Mouse (Mus musculus): Measurements from ENCODE around the gene Vipr1. TPM values are rescaled to one million over a fixed set of nuclear protein-coding genes. Genes with fewer than 3 reads are reported as not detected.

Gene Vipr1
- total RNA-seq, 2 experiments from 2014 or later: 2.5 to 2.6 TPM

DNA sequence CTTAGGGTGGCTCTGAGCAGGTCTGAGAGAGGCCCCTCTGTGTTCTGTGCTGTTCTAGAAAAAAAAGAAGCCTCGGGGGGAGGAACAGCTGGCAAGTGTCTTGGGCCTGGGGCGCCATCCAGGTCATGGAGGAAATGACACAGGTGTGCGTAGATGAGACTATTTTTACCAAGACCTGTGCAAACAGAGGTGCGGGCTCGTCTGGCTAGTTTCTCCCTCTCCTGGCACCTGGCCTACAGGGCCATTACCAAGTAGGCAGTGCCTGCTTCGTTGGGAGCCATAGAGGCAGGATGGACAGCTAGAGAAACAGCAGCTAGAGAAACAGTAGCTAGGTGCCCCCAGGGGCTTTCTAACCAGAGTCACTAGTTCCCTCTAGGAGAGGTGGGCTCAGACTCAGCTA is 9.2 kb upstream of the Vipr1 start:
- DNase-seq: no peak

DNA sequence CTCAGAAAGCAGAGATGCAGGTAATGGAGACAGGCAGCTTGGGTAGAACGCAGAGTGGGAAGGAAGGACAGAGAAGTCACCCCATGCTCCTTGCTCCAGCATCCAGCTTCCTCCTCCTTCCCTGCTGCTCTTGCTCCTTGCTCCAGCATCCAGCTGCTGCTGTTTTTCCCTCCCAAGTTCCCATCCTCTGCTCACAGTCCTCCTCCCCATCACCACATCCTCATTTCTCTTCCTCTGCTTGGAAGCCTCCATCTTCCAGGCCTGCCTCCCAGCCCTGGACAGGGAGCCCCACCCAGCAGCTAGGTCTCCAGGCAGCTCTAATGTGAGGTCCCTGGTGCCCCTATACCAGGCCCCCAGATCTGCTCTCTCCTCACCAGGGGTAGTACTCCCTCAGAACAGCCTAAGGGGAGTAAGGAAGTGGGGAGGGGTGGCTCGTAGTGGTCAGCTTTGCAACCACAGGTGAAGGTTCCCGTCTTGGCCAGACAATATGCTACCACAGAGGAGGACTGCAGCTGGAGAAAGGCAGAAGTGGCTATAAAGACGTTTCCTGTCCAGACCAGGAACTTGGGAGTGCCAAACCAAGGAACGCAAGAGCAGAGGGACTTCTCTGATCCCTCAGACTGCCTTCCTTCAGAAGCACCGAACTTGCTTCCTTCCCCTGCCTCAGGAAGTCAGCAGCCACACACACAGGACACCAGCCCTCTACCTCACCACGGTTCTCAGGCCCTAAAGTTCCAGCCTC is 6.5 kb upstream of the Vipr1 start:
- no peak for DNase-seq

GRCm38 (mm10) chr9:121639790-121640189 is 2.7 kb upstream of the Vipr1 start:
- no peak for DNase-seq

DNA sequence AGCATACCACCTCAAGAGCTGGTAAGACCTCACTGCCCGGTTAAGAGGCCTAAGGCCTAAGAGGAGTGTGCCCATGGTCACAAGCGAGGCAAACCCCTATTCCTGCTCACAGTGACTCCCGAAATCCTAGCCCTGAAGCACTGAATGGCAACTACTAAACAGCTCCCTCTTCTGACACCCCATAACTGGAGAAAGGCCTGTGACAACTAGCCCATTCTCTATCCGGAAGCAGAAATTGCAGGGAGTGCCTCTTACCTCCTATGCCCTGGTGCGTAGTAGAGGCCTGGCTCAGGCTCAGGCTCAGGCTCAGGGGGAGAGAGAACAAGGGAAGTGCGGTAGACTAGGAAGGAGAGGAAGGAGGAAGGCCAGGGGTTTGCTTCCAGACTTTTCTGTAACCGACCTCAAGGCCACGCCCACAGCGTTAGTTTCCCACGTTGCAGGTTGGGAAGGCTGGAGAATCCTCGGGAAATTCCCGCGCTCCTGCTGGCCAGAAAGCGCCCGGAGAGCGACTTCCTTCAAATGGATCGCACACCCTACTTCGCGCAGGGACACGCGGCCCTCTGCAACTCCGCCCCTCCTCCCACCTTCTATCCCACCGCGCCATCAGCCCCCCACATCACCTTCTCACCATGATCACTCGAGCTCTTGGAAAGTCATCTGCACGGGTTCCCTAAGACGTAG is 1.1 kb upstream of the Vipr1 start:
- no peak for DNase-seq

- DNase-seq: peak; percentile 68
Measured at GRCm38 (mm10) chr9:121642001-121642400, 515 bp upstream of the Vipr1 start, which contains the start of gene Lyzl4. Lyzl4 (minus strand) TSS chr9:121642096.

GRCm38 (mm10) chr9:121644855-121645254 is 2.3 kb downstream of the Vipr1 start:
- no peak for DNase-seq

DNA sequence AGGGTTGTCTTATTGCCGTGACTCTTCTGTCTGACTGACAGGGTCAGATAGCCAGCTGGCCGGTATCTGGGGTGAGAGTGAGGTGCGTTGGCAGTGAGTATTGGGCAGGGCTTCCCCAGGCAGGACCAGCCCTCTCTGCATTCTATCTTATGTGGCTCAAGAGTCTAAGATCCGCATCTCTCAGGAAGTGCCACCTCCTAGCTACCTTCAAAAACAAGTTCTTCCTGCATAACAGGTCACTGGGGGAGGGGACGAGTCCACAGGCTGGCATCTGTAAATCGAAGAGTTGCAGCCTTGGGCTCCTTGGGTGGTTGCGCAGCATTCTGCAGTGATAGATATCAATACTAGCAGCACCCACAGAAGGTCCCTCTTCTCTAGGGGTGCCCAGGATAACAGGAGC is 4.5 kb downstream of the Vipr1 start:
- no peak for DNase-seq

DNA sequence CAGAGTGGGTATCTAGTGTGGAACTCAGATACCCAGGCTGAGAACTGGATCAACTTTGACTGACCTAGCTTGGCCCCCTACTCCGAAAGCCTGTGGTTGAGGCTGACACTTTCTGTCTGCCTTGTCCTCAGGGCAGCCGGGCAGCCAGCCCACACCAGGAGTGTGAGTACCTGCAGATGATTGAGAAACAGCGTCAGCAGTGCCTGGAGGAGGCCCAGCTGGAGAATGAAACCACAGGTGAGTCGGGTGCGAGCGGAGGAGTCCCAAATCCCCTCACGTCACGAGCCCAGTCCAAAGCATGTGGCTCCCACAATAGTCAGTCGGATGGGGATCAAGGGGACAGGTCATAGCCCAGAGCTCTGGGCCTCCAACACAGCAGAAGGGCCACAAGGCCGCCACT is 11.2 kb downstream of the Vipr1 start:
- DNase-seq: no peak

- DNase-seq: no peak
Measured at GRCm38 (mm10) chr9:121656322-121656721, 13.8 kb downstream of the Vipr1 start.

DNA sequence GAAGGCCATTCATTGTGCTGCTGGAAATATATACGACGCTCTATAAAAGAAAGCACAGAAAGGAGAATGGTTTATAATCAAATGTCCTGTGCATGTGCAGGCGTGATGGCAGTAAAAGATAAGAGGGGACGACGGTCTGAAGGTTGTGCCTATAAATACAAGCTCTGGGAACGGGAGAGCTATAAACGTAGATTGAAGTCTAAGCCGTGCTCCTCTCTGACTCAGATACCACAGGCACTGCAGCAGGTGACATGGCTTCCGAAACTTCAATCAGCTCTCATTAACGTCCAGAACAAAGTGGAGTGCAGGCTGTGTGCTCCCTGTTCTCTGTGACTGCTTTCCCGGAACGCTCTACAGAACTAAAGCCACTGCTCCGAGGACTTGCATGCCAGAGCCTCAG is 14.6 kb downstream of the Vipr1 start:
- DNase-seq: no peak

DNA sequence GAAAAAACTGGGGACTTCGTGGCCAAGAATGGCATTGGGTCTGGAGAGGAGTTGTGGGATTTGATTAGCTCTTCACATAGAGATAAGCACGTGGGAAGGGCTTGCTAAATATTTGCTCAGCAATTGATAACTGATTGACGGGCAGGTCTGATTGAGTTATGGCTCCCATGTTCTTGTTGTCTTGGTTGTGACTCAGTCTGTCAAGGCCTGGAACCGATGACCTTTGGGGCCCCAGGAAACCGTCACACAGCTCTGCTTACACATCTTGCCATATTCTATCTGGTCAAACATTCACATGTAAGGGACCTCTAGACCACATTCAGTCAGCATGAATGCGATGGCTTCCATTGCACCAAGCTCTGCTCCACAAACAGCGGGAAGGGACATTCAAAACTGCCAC is 15.7 kb downstream of the Vipr1 start:
- no peak for DNase-seq

DNA sequence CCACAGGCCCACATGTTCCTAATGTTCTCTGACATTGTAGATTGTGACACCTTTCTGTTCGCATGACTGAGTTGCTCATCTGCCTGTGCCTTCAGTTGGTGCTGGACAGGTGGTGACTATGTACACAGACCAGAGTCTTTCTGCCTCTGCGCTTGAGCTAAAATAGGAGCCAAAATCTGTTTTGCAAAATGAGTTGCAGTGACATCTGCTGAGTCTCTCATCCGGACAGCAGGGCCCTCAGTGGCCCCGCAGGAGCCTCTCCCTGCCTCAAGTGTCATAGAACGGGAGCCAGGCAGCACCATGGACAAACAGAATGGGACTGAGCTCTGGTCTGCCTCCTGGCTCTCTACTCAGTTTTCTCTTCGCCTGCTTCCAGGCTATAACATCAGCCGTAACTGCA is 17.3 kb downstream of the Vipr1 start:
- DNase-seq: no peak

DNA sequence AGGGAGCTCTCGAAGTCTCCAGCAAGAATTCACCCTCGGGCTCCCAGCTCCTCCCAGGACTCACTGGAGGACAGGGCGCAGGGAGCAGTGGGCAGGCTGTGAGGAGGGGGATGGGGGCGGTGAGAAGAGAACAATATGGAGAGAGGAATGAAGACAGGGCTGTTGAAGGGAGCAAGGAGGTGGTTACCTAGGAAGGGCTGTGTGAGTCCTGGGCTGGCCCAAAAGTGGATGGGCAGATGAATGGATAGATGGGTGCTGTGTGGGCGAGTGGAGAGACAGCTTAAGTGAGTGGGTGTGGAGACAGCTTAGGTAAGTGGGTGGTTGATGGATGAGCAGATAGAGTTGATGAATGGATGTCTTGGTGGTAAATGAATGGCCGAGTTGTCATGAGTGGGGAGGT is 21.0 kb downstream of the Vipr1 start:
- no peak for DNase-seq

- DNase-seq: no peak
Measured at GRCm38 (mm10) chr9:121664104-121664503, 21.6 kb downstream of the Vipr1 start.

GRCm38 (mm10) chr9:121666957-121667630 is 24.6 kb downstream of the Vipr1 start:
- no peak for DNase-seq

GRCm38 (mm10) chr9:121667822-121668221 is 25.3 kb downstream of the Vipr1 start:
- no peak for DNase-seq

DNA sequence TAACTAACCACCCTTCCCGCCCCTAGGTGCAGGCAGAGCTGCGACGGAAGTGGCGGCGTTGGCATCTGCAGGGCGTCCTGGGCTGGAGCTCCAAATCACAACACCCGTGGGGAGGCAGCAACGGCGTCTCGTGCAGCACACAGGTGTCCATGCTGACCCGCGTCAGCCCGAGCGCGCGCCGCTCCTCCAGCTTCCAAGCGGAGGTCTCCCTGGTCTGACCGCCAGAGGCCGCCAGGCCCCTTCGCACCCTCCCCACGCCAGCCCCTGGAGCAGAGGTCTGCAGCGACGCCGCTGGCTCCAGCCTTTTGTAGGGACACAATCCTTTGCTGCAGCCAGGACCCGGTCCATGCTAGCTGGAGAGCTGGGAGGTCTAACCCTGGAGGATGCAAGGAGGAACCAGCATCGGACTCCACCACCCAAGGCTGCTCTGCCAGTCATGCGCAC is 26.9 kb downstream of the Vipr1 start:
- DNase-seq: peak; percentile 58

DNA sequence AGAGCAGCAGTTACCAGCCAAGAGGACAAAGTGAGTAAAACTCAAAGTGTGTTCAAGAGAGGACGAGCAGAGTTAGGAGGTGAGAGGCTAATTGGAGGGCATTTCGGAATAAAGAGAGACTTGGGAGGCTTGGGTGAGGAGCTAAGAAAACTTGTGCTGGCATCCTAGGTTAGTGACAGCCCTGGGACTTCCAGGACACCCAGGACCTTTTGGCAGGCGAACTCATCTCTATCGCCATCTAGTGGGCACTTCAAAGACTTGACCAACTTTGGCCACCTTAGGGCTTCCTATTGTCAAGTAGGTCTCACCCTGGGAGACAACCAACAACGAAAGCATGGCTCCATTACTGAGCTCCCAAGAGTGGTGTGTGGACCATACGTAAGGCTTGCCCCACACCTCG is 28.8 kb downstream of the Vipr1 start:
- DNase-seq: no peak

- DNase-seq: peak; percentile 70
Measured at GRCm38 (mm10) chr9:121672311-121672710, 29.8 kb downstream of the Vipr1 start.

DNA sequence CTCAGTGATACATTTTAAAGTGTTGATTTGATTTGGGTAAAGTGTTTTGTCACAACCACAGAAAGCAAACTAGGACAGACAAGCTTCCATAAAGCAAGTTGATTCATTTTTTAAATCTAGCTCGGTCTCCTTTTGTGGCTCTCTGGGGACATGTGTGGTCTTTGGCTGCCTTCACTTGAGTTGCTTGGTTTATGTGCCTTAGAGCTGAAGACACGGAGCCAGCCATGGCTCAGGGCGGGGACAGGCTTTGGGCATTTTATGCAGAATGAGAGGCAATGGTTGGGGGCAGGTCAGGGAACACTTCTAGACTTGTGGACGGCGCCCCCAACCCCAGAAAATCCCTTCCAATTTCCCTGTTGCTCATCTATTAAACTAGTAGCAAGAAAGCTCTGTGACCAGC is 31.2 kb downstream of the Vipr1 start:
- no peak for DNase-seq

- DNase-seq: no peak
Measured at GRCm38 (mm10) chr9:121675011-121675410, 32.5 kb downstream of the Vipr1 start.

GRCm38 (mm10) chr9:121675556-121675955 is 33.0 kb downstream of the Vipr1 start:
- no peak for DNase-seq

GRCm38 (mm10) chr9:121677069-121677468 is 34.6 kb downstream of the Vipr1 start:
- DNase-seq: no peak
